Mouse (Mus musculus) limb, embryonic 11.5 days (tissue): ENCODE measurements around the gene Olfr518. TPM values are rescaled to one million over a fixed set of nuclear protein-coding genes. Genes with fewer than 3 reads are reported as not detected.

Experiments used
- ATAC-seq: fragments of 200-750 bp; cut with Nextera tagmentation; 2 replicates; pipeline ENCODE4 v1.8.0; 2017; ENCODE audit warnings: low read depth; ENCODE audit not compliant: insufficient number of reproducible peaks, low FRiP score, low TSS enrichment
- DNase-seq: peaks from one replicate; pipeline ENCODE4 v3.0.0-alpha.2; 2015; ENCODE audit warnings: low spot score
- H3K27ac ChIP-seq: fragments of 300-500 bp; sonication (generic); replicated peaks from 2 replicates; pipeline ENCODE4 v1.5.1; 2014; ENCODE audit warnings: low read depth, mild to moderate bottlenecking, low read length
- H3K27me3 ChIP-seq: fragments of 300-500 bp; sonication (generic); 2 replicates; pipeline ENCODE4 v1.6.1; 2014; ENCODE audit warnings: mild to moderate bottlenecking, low read length, mixed read lengths; ENCODE audit not compliant: control insufficient read depth, insufficient read depth
- H3K36me3 ChIP-seq: fragments of 300-500 bp; sonication (generic); 2 replicates; pipeline ENCODE4 v1.6.1; 2014; ENCODE audit warnings: mild to moderate bottlenecking, low read length, moderate library complexity, mixed read lengths; ENCODE audit not compliant: control insufficient read depth, insufficient read depth
- H3K4me1 ChIP-seq: fragments of 300-500 bp; sonication (generic); 2 replicates; pipeline ENCODE4 v1.6.1; 2014; ENCODE audit warnings: low read length, mixed read lengths; ENCODE audit not compliant: control insufficient read depth, insufficient read depth
- H3K4me2 ChIP-seq: fragments of 300-500 bp; sonication (generic); 2 replicates; pipeline ENCODE4 v1.6.1; 2014; ENCODE audit warnings: low read depth, mild to moderate bottlenecking, moderate library complexity; ENCODE audit not compliant: severe bottlenecking
- H3K4me3 ChIP-seq: fragments of 300-500 bp; sonication (generic); 2 replicates; pipeline ENCODE4 v1.5.1; 2014; ENCODE audit warnings: low read depth, low read length
- H3K9ac ChIP-seq: fragments of 300-500 bp; sonication (generic); 2 replicates; pipeline ENCODE4 v1.6.1; 2014; ENCODE audit warnings: mild to moderate bottlenecking, low read length
- H3K9me3 ChIP-seq: fragments of 300-500 bp; sonication (generic); 2 replicates; pipeline ENCODE4 v1.6.1; 2016; ENCODE audit warnings: low read length; ENCODE audit not compliant: control insufficient read depth
- WGBS: fragments of 180-500 bp; shearing (Covaris S2); extraction: QIAGEN DNeasy Blood & Tissue Kit; methylation state at CpG from one replicate; pipeline ENCODE4 v1.1.7; 2014; 5-methylcytosine and 5-hydroxymethylcytosine counted together
- polyA plus RNA-seq: library from polyadenylated mRNA; unstranded; fragments of >200 nt; fragmentation: Nextera tagmentation; extraction: Ambion mirVana; gene quantifications from 2 replicates; pipeline ENCODE4 v1.2.1, GENCODE M21; 2014

Gene Olfr518
- polyA plus RNA-seq, 1 experiment from 2014 or later, result not detected

GRCm38 (mm10) chr7:108872279-108872678, 12.5 kb downstream of the Olfr518 start, which contains the start of gene Olfr517:
Gene Olfr517, minus strand, starts transcription at chr7:108872379.
- no peak for ATAC-seq
- no peak within 1 kb of the TSS for H3K4me3 ChIP-seq
- no peaks in the 10 kb centered on the region for H3K4me1 ChIP-seq
- H3K9me3 ChIP-seq, result no peaks in the 10 kb centered on the region
- no peaks in the 10 kb centered on the region for H3K36me3 ChIP-seq
- 72% methylated on average over 2 of the region's 2 CpGs for whole genome bisulfite sequencing
- no peaks in the 10 kb centered on the region for H3K27me3 ChIP-seq
- no peak within 1 kb of the TSS for H3K9ac ChIP-seq
- H3K4me2 ChIP-seq, result no peak within 1 kb of the TSS
- DNase-seq, result no peak
- H3K27ac ChIP-seq, result no peak within 1 kb of the TSS

GRCm38 (mm10) chr7:108850429-108850828, 34.4 kb downstream of the Olfr518 start, which contains the start of gene Olfr516:
Gene Olfr516, minus strand, starts transcription at chr7:108850529.
- DNase-seq (no peak), ATAC-seq (no peak)
- Histone ChIP-seq H3K4me1 (no peaks in the 10 kb centered on the region), H3K9me3 (no peaks in the 10 kb centered on the region), H3K4me3 (no peak within 1 kb of the TSS), H3K27ac (no peak within 1 kb of the TSS), H3K4me2 (no peak within 1 kb of the TSS), H3K27me3 (no peaks in the 10 kb centered on the region), H3K9ac (no peak within 1 kb of the TSS), H3K36me3 (no peaks in the 10 kb centered on the region)
- WGBS, result 90% methylated on average over 2 of the region's 2 CpGs

Other genes with a start within 250 kb of the Olfr518 start
- not detected in 2 replicates for gene Olfr509, start 233.1 kb downstream of the Olfr518 start, polyA plus RNA-seq
- gene Olfr510, start 218.6 kb downstream of the Olfr518 start, polyA plus RNA-seq, result not detected in 2 replicates
- gene Olfr512, start 171.7 kb downstream of the Olfr518 start, polyA plus RNA-seq, result not detected in 2 replicates
- gene Olfr513, start 134.0 kb downstream of the Olfr518 start, polyA plus RNA-seq, result not detected in 2 replicates
- gene Olfr514, start 59.0 kb downstream of the Olfr518 start, polyA plus RNA-seq, result not detected in 2 replicates
- gene Olfr516, start 34.5 kb downstream of the Olfr518 start, polyA plus RNA-seq, result not detected in 2 replicates
- gene Olfr517, start 12.6 kb downstream of the Olfr518 start, polyA plus RNA-seq, result not detected in 2 replicates
- gene Olfr519, start 9.4 kb upstream of the Olfr518 start, polyA plus RNA-seq, result not detected in 2 replicates
- gene Nlrp10, start 45.2 kb upstream of the Olfr518 start, polyA plus RNA-seq, result 0.71 and 0.75 TPM in 2 replicates
- gene Eif3f, start 49.4 kb upstream of the Olfr518 start, polyA plus RNA-seq, result 96.1 and 97.2 TPM in 2 replicates
- gene Tub, start 65.3 kb upstream of the Olfr518 start, polyA plus RNA-seq, result 3.7 and 4.2 TPM in 2 replicates
- 4.7 and 5.1 TPM in 2 replicates for gene Ric3, start 198.3 kb upstream of the Olfr518 start, polyA plus RNA-seq